Mouse (Mus musculus): ENCODE data around the gene Gm47791. TPM values are rescaled to one million over a fixed set of nuclear protein-coding genes. Genes with fewer than 3 reads are reported as not detected.
A peak's percentile ranks its signal among the peaks of the same experiment; 100 is the strongest.

Gm47791 gene
- total RNA-seq, 2 experiments from 2014 or later: not detected

GRCm38 (mm10) chr1:82725026-82725874 is 45.8 kb downstream of the Gm47791 start:
- peak; percentile 80 for ATAC-seq (replicated peaks; ENCODE audit: poor library complexity, severe bottlenecking)

GRCm38 (mm10) chr1:82724339-82725025 is 46.6 kb downstream of the Gm47791 start, which contains the start of gene Mff:
Gene Mff, plus strand, starts transcription at chr1:82724890.
- peak; percentile 99 for ATAC-seq (replicated peaks; ENCODE audit: poor library complexity, severe bottlenecking)

Other genes starting within 250 kb of the Gm47791 start
- not detected in 2 replicates for gene Col4a4, start 184.4 kb downstream of the Gm47791 start, total RNA-seq (2014; fragmentation: Nextera tagmentation)
- not detected in 2 replicates for gene Col4a4, start 184.4 kb downstream of the Gm47791 start, total RNA-seq (2017)
- gene Col4a3, start 184.3 kb downstream of the Gm47791 start, total RNA-seq (2014; fragmentation: Nextera tagmentation): not detected in 2 replicates
- not detected in 2 replicates for gene Col4a3, start 184.3 kb downstream of the Gm47791 start, total RNA-seq (2017)
- gene Mff, start 46.4 kb downstream of the Gm47791 start, total RNA-seq (2014; fragmentation: Nextera tagmentation): 83.2 and 101 TPM in 2 replicates
- gene Mff, start 46.4 kb downstream of the Gm47791 start, total RNA-seq (2017): 119 and 121 TPM in 2 replicates
- not detected in 2 replicates for gene Tm4sf20, start 2.8 kb downstream of the Gm47791 start, total RNA-seq (2014; fragmentation: Nextera tagmentation)
- gene Tm4sf20, start 2.8 kb downstream of the Gm47791 start, total RNA-seq (2017): not detected in 2 replicates
- gene Agfg1, start 68.2 kb upstream of the Gm47791 start, total RNA-seq (2014; fragmentation: Nextera tagmentation): 23.1 and 26.3 TPM in 2 replicates
- 32.5 and 33.5 TPM in 2 replicates for gene Agfg1, start 68.2 kb upstream of the Gm47791 start, total RNA-seq (2017)
- 1.5 TPM in 1 of 2 replicates, not detected in the other for gene A030005L19Rik, start 142.1 kb upstream of the Gm47791 start, total RNA-seq (2014; fragmentation: Nextera tagmentation)
- gene A030005L19Rik, start 142.1 kb upstream of the Gm47791 start, total RNA-seq (2017): not detected in 2 replicates
- gene A030014E15Rik, start 153.7 kb upstream of the Gm47791 start, total RNA-seq (2014; fragmentation: Nextera tagmentation): not detected in 2 replicates
- not detected in 2 replicates for gene A030014E15Rik, start 153.7 kb upstream of the Gm47791 start, total RNA-seq (2017)
- not detected in 2 replicates for gene Gm6217, start 160.2 kb upstream of the Gm47791 start, total RNA-seq (2014; fragmentation: Nextera tagmentation)
- gene Gm6217, start 160.2 kb upstream of the Gm47791 start, total RNA-seq (2017): not detected in 2 replicates
- not detected in 2 replicates for gene A030003K21Rik, start 172.1 kb upstream of the Gm47791 start, total RNA-seq (2014; fragmentation: Nextera tagmentation)
- gene A030003K21Rik, start 172.1 kb upstream of the Gm47791 start, total RNA-seq (2017): not detected in 2 replicates
- gene Gm7544, start 184.8 kb upstream of the Gm47791 start, total RNA-seq (2014; fragmentation: Nextera tagmentation): not detected in 2 replicates
- not detected in 2 replicates for gene Gm7544, start 184.8 kb upstream of the Gm47791 start, total RNA-seq (2017)
- gene Gm47955, start 189.0 kb upstream of the Gm47791 start, total RNA-seq (2014; fragmentation: Nextera tagmentation): not detected in 2 replicates
- gene Gm47955, start 189.0 kb upstream of the Gm47791 start, total RNA-seq (2017): not detected in 2 replicates
- not detected in 2 replicates for gene Gm47959, start 229.3 kb upstream of the Gm47791 start, total RNA-seq (2014; fragmentation: Nextera tagmentation)
- gene Gm47959, start 229.3 kb upstream of the Gm47791 start, total RNA-seq (2017): not detected in 2 replicates

Measured in granulocyte monocyte progenitor cell, adult 5-6 weeks (primary cell).